Mouse (Mus musculus) hindbrain, embryonic 10.5 days (tissue): ENCODE results near the gene Enpp1. TPM values are rescaled to one million over a fixed set of nuclear protein-coding genes. Genes with fewer than 3 reads are reported as not detected.
A peak's percentile ranks its signal among the peaks of the same experiment; 100 is the strongest.

ENCODE experiments used
- DNase-seq: peaks from one replicate; pipeline ENCODE4 v3.0.0-alpha.2; 2017; ENCODE audit warnings: low spot score
- H3K27ac ChIP-seq: fragments of 300-500 bp; sonication (generic); 2 replicates; pipeline ENCODE4 v1.5.1; 2016; ENCODE audit warnings: mild to moderate bottlenecking, moderate library complexity
- H3K27me3 ChIP-seq: fragments of 300-500 bp; sonication (generic); 2 replicates; pipeline ENCODE4 v1.6.1; 2016; ENCODE audit warnings: mild to moderate bottlenecking; ENCODE audit not compliant: poor library complexity, insufficient read depth, severe bottlenecking
- H3K36me3 ChIP-seq: fragments of 300-500 bp; sonication (generic); 2 replicates; pipeline ENCODE4 v1.6.1; 2016; ENCODE audit warnings: mild to moderate bottlenecking, moderate library complexity
- H3K4me1 ChIP-seq: fragments of 300-500 bp; sonication (generic); replicated peaks from 2 replicates; pipeline ENCODE4 v1.6.1; 2016; ENCODE audit warnings: mild to moderate bottlenecking
- H3K4me3 ChIP-seq: fragments of 300-500 bp; sonication (generic); 2 replicates; pipeline ENCODE4 v1.5.1; 2016; ENCODE audit warnings: mild to moderate bottlenecking, moderate library complexity
- H3K9me3 ChIP-seq: fragments of 300-500 bp; sonication (generic); 2 replicates; pipeline ENCODE4 v1.6.1; 2016; ENCODE audit warnings: mild to moderate bottlenecking, moderate library complexity
- WGBS: fragments of 180-500 bp; shearing (Covaris S2); methylation state at CpG from one replicate; pipeline ENCODE4 v1.1.7; 2016; 5-methylcytosine and 5-hydroxymethylcytosine counted together
- polyA plus RNA-seq: library from polyadenylated mRNA; unstranded; fragments of >200 nt; fragmentation: Nextera tagmentation; extraction: Ambion mirVana; gene quantifications from 2 replicates; pipeline ENCODE4 v1.2.1, GENCODE M21; 2016

Enpp1 gene
- polyA plus RNA-seq, 1 experiment from 2014 or later, result 0.44 TPM

GRCm38 (mm10) chr10:24727478-24727877 is 15.5 kb upstream of the Enpp1 start:
- no peak for DNase-seq
- 85% methylated on average over 4 of the region's 4 CpGs for WGBS
- Histone ChIP-seq H3K4me3 (no peak overlapping the region), H3K36me3 (no peaks in the 10 kb centered on the region), H3K27me3 (no peaks in the 10 kb centered on the region), H3K4me1 (0 out of 2 replicates have a peak, but pooled peaks cover 8% of the 10 kb centered on the region), H3K27ac (no peak overlapping the region), H3K9me3 (no peaks in the 10 kb centered on the region)

DNA sequence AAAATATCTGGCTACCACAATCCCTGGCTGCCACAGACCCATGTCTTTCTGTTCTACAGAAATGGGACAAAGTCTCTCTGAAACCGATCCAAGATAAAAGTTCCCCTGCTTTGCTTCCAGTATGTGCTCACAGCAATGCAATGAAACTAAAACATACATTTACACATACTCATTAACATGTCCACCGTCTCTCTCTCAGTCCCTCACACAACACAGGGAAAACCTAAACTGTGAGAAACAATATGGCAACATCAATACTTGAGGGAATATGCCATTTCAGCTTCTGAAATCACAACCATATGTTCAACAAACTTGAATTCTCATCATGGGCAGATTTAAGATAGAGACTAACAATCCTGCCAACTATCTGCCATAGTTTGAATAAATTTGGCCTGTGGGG is 13.2 kb upstream of the Enpp1 start:
- DNase-seq, result no peak
- Histone ChIP-seq H3K9me3 (no peaks in the 10 kb centered on the region), H3K27ac (no peak overlapping the region), H3K27me3 (no peaks in the 10 kb centered on the region), H3K36me3 (no peaks in the 10 kb centered on the region), H3K4me1 (no peaks in the 10 kb centered on the region), H3K4me3 (no peak overlapping the region)
- WGBS, result 84% methylated on average over 2 of the region's 2 CpGs

- Histone ChIP-seq H3K4me3 (no peak overlapping the region), H3K27me3 (no peaks in the 10 kb centered on the region), H3K4me1 (0 out of 2 replicates have a peak, but pooled peaks cover 3% of the 10 kb centered on the region), H3K27ac (no peak overlapping the region), H3K36me3 (no peaks in the 10 kb centered on the region), H3K9me3 (no peaks in the 10 kb centered on the region)
- no peak for DNase-seq
- 89% methylated on average over 3 of the region's 3 CpGs for WGBS
Observed at GRCm38 (mm10) chr10:24721841-24722240, 9.9 kb upstream of the Enpp1 start.

GRCm38 (mm10) chr10:24719383-24719782 is 7.4 kb upstream of the Enpp1 start:
- H3K4me3 ChIP-seq, result no peak overlapping the region
- 85% methylated on average over 4 of the region's 4 CpGs for WGBS
- H3K4me1 ChIP-seq, result 0 out of 2 replicates have a peak, but pooled peaks cover 3% of the 10 kb centered on the region
- H3K27ac ChIP-seq, result no peak overlapping the region
- no peak for DNase-seq
- no peaks in the 10 kb centered on the region for H3K9me3 ChIP-seq
- no peaks in the 10 kb centered on the region for H3K27me3 ChIP-seq
- H3K36me3 ChIP-seq, result no peaks in the 10 kb centered on the region

- Histone ChIP-seq H3K27me3 (peaks cover 4% of the 10 kb centered on the region; the same call in 1 of the 2 replicates), H3K4me3 (no peak overlapping the region), H3K9me3 (no peaks in the 10 kb centered on the region), H3K36me3 (no peaks in the 10 kb centered on the region), H3K4me1 (0 out of 2 replicates have a peak, but pooled peaks cover 3% of the 10 kb centered on the region), H3K27ac (no peak overlapping the region)
- no peak for DNase-seq
- 58% methylated on average over 11 of the region's 11 CpGs for WGBS
Observed at GRCm38 (mm10) chr10:24718720-24719119, 6.8 kb upstream of the Enpp1 start.

- 58% methylated on average over 14 of the region's 14 CpGs for WGBS
- H3K4me3 ChIP-seq, result no peak overlapping the region
- H3K4me1 ChIP-seq, result 0 out of 2 replicates have a peak, but pooled peaks cover 3% of the 10 kb centered on the region
- no peak for DNase-seq
- H3K27ac ChIP-seq, result no peak overlapping the region
- H3K36me3 ChIP-seq, result no peaks in the 10 kb centered on the region
- H3K9me3 ChIP-seq, result no peaks in the 10 kb centered on the region
- H3K27me3 ChIP-seq, result peaks cover 10% of the 10 kb centered on the region
Observed at GRCm38 (mm10) chr10:24718058-24718457, 6.1 kb upstream of the Enpp1 start.

- H3K27ac ChIP-seq, result no peak overlapping the region
- H3K4me1 ChIP-seq, result peaks cover 14% of the 10 kb centered on the region; the same call in 1 of the 2 replicates
- no peaks in the 10 kb centered on the region for H3K9me3 ChIP-seq
- 79% methylated on average over 5 of the region's 5 CpGs for WGBS
- H3K4me3 ChIP-seq, result no peak overlapping the region
- no peaks in the 10 kb centered on the region for H3K36me3 ChIP-seq
- H3K27me3 ChIP-seq, result peaks cover 27% of the 10 kb centered on the region
- no peak for DNase-seq
Observed at GRCm38 (mm10) chr10:24716232-24716631, 4.3 kb upstream of the Enpp1 start.

DNA sequence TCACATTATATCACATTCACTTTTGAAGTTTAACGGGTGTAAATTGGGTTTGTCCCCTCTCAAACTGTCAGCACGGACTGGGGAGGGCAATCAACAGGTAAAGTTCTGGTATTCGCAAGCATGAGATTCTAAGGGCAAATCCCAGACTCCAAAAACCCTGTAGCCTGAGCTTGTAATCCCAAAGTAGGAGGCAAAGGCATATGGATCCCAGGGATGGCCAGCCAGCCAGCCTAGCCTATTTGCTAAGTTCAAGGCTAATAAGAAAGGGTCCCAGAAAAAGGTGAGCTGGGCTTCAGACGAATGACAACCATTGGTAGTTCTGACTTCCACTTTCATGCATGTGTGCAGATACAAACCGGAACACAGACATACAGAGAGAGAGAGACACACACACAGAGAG is 942 bp upstream of the Enpp1 start:
- H3K27ac ChIP-seq, result no peak overlapping the region
- no peaks in the 10 kb centered on the region for H3K9me3 ChIP-seq
- no peak for DNase-seq
- peaks cover 15% of the 10 kb centered on the region for H3K4me1 ChIP-seq
- H3K27me3 ChIP-seq, result peaks cover 54% of the 10 kb centered on the region
- 78% methylated on average over 5 of the region's 5 CpGs for WGBS
- no peak overlapping the region for H3K4me3 ChIP-seq
- H3K36me3 ChIP-seq, result no peaks in the 10 kb centered on the region

GRCm38 (mm10) chr10:24712367-24712761 is 405 bp upstream of the Enpp1 start:
- DNase-seq, result no peak
- Histone ChIP-seq H3K9me3 (no peaks in the 10 kb centered on the region), H3K27me3 (peaks cover 54% of the 10 kb centered on the region), H3K36me3 (no peaks in the 10 kb centered on the region), H3K27ac (peak overlapping the region; percentile 79; the same call in 1 of the 2 replicates), H3K4me1 (peaks cover 15% of the 10 kb centered on the region), H3K4me3 (peak overlapping the region; percentile 78)
- 17% methylated on average over 15 of the region's 15 CpGs for WGBS

DNA sequence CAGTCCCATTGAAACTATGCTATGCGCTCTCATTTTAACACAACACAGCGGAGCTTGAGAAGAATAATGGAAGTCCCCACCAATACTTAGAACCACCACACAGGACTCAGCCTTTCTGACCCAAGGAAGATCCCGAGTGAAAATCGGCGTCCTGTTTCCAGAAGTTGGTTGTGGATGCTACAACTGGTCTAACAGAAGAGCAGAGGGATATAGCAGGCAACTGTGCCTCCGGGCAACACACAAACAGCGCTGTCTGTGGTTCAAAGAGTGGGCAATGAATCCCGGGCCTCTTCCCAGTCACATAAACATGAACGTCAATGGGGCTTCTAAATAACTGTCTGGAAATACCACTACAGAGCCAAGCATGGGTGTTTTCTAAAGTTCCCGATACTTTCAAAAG is 888 bp downstream of the Enpp1 start:
- peak overlapping the region; percentile 78 for H3K4me3 ChIP-seq
- no peaks in the 10 kb centered on the region for H3K9me3 ChIP-seq
- no peak overlapping the region for H3K27ac ChIP-seq
- H3K4me1 ChIP-seq, result peaks cover 15% of the 10 kb centered on the region
- WGBS, result 22% methylated on average over 10 of the region's 10 CpGs
- no peaks in the 10 kb centered on the region for H3K36me3 ChIP-seq
- DNase-seq, result peak; percentile 23
- H3K27me3 ChIP-seq, result peaks cover 54% of the 10 kb centered on the region

- peaks cover 54% of the 10 kb centered on the region for H3K27me3 ChIP-seq
- no peak overlapping the region for H3K4me3 ChIP-seq
- no peak for DNase-seq
- WGBS, result 92% methylated on average over 6 of the region's 6 CpGs
- peaks cover 15% of the 10 kb centered on the region for H3K4me1 ChIP-seq
- no peaks in the 10 kb centered on the region for H3K9me3 ChIP-seq
- no peak overlapping the region for H3K27ac ChIP-seq
- H3K36me3 ChIP-seq, result no peaks in the 10 kb centered on the region
Observed at GRCm38 (mm10) chr10:24710361-24710760, 1.6 kb downstream of the Enpp1 start.

DNA sequence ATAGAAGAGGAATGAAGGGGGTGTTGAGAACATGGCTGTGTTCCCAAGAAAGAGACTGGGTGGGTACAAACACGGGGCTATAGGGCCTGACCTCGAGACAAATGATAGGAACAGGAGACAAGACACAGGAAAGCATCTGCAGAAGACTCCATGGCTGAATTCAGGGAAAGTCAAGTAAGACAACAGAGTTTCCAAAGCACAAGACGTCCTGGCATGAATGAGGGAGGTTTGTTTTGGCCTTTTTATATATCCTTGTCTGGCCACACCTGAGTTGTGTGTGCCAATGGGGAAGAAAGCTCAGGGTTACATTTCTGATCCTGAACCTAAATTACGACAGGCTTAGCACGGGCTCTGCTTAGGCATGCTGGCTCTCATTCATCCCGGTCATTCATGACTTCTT is 4.2 kb downstream of the Enpp1 start:
- H3K4me1 ChIP-seq, result peaks cover 15% of the 10 kb centered on the region
- H3K9me3 ChIP-seq, result no peaks in the 10 kb centered on the region
- DNase-seq, result no peak
- WGBS, result 79% methylated on average over 6 of the region's 6 CpGs
- peaks cover 41% of the 10 kb centered on the region for H3K27me3 ChIP-seq
- no peaks in the 10 kb centered on the region for H3K36me3 ChIP-seq
- no peak overlapping the region for H3K4me3 ChIP-seq
- no peak overlapping the region for H3K27ac ChIP-seq

DNA sequence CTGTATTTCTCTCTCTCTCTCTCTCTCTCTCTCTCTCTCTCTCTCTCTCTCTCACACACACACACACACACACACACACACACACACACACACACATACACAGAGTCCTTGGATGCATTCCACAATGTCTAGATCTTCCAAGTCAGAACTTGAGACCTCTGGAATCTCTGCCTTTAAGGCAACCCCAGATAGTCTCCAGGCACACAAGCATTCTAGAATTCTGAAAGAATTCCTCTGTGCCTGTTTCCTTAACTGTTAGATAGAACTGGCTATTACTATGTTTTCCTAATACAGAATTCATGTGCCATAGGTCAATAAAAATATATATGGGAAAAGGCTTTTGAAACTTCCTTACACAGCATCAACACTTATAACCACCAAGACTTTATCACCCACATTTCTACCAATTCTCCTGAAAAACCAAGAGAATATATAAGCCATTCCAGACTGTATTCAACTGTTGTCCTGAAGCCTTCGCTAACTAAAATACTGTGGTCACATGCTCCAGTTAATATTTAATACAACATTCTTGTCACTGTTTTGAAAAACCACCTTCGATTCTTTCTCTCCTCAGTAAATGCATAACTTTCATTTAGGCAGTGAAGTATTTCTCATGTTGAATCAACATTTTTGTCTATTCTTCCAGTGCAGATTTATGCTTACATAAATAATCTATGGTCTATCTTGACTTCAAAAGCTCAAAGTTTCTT is 5.4 kb downstream of the Enpp1 start:
- no peak for DNase-seq
- WGBS, result 88% methylated on average over 2 of the region's 2 CpGs

More for the DNA sequence above, 5.4 kb downstream of the Enpp1 start:
- Histone ChIP-seq H3K36me3 (no peaks in the 10 kb centered on the region), H3K9me3 (no peaks in the 10 kb centered on the region), H3K4me3 (no peak overlapping the region), H3K4me1 (peaks cover 8% of the 10 kb centered on the region), H3K27me3 (peaks cover 31% of the 10 kb centered on the region), H3K27ac (no peak overlapping the region)
